Comparison of ENCODE assay signal across 26 mouse cellular contexts in the genomic region with DNA sequence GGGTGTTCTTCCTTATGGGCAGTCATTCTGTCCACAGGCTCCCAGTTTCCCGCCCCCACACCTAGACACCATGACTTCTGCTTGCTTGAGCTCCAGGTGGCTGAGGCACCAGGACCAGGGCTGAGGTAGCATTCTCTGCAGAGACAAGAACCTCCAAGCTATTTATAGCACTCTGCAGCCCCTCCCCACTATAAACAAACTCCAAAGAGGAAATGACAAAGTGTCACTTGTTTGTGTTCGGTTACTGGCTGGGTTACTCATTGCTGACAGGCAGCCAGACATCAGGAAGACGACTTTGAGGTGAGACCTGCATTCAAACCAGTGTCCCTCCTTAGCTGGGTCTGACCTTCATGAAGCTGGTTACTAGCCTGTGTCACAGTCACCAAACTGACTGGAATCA. TPM values are rescaled to one million over a fixed set of nuclear protein-coding genes. Genes with fewer than 3 reads are reported as not detected.
DNase-seq lines count a peak whose midpoint lies in the region; ATAC-seq and TF ChIP-seq lines count a peak whose summit lies in the region.
"Had no signal": no experiment of that assay in that cellular context is flagged by ENCODE, and none has a peak within 500 bp of the region (broad histone marks: within the 10 kb centered on the region; RNA-seq: fewer than 3 reads in every experiment).

No protein-coding gene starts in this region.

- H3K9ac ChIP-seq in lung, embryonic 16.5 days (ENCODE audit: low read length) = no peak overlapping the region
- H3K9ac ChIP-seq: heart, embryonic 15.5 days; hindbrain, embryonic 13.5 days; kidney, embryonic 15.5 days; liver, embryonic 14.5 days had no signal

- no peaks in the 10 kb centered on the region for H3K9me3 ChIP-seq in lung, embryonic 16.5 days (ENCODE audit: control insufficient read depth, low read length)
- H3K9me3 ChIP-seq: heart, embryonic 15.5 days; hindbrain, embryonic 13.5 days; kidney, embryonic 15.5 days had no signal

- no peaks in the 10 kb centered on the region for H3K36me3 ChIP-seq in lung, embryonic 16.5 days (ENCODE audit: control insufficient read depth, insufficient read depth, low read length)
- H3K36me3 ChIP-seq: heart, embryonic 15.5 days had no signal

- peaks cover 6% of the 10 kb centered on the region; the same call in 1 of the 2 replicates for H3K4me1 ChIP-seq in lung, embryonic 16.5 days (replicated peaks; ENCODE audit: control insufficient read depth, insufficient read depth, low read length)
- peaks cover 32% of the 10 kb centered on the region for H3K4me1 ChIP-seq in bone marrow macrophage, adult 2 months (ENCODE audit: control insufficient read depth, insufficient read depth, low read length)

- peak; percentile 37; the same call in 1 of the 2 replicates for ATAC-seq in lung, embryonic 16.5 days (ENCODE audit: low read depth)
- ATAC-seq: activated CD4-positive, CD25-positive, alpha-beta regulatory T cell, adult 4 months; forebrain, embryonic 14.5 days had no signal

- no peaks in the 10 kb centered on the region for H3K27me3 ChIP-seq in lung, embryonic 16.5 days (ENCODE audit: control insufficient read depth, insufficient read depth, low read depth, low read length)
- H3K27me3 ChIP-seq: heart, embryonic 15.5 days; hindbrain, embryonic 13.5 days; kidney, embryonic 15.5 days had no signal

- no peak for TF ChIP-seq CTCF in bone marrow macrophage, adult 2 months (IDR thresholded peaks at IDR 0.05; ENCODE audit: low read depth, low read length)

- H3K4me2 ChIP-seq in lung, embryonic 16.5 days (ENCODE audit: low read depth, low read length) = no peak overlapping the region
- H3K4me2 ChIP-seq: heart, embryonic 15.5 days; hindbrain, embryonic 13.5 days; kidney, embryonic 15.5 days had no signal

- 36% methylated on average over 3 of the region's 3 CpGs for WGBS in lung, embryonic 16.5 days

- no peak for TF ChIP-seq POLR2A in bone marrow macrophage, adult 2 months (IDR thresholded peaks at IDR 0.05; ENCODE audit: borderline replicate concordance, low read depth, low read length)

- H3K4me3 ChIP-seq in lung, embryonic 16.5 days (ENCODE audit: low read length) = no peak overlapping the region
- no peak overlapping the region for H3K4me3 ChIP-seq in bone marrow macrophage, adult 2 months (ENCODE audit: insufficient read depth, low read length)
- H3K4me3 ChIP-seq: heart, embryonic 15.5 days; hindbrain, embryonic 13.5 days; kidney, embryonic 15.5 days; layer of hippocampus, adult 2 months had no signal

- no peak overlapping the region for H3K27ac ChIP-seq in lung, embryonic 16.5 days (ENCODE audit: low read length)
- peak overlapping the region; percentile 19 for H3K27ac ChIP-seq in bone marrow macrophage, adult 2 months (ENCODE audit: insufficient read depth, low read depth, low read length)
- H3K27ac ChIP-seq: heart, embryonic 15.5 days; hindbrain, embryonic 13.5 days; kidney, embryonic 15.5 days; layer of hippocampus, adult 2 months; liver, embryonic 14.5 days had no signal

- DNase-seq in lung, adult 18-20 months = no peak
- peak; percentile 15 for DNase-seq in 416B (ENCODE audit: low read depth)
- DNase-seq in thymus, postnatal 25 days = peak; percentile 30
- DNase-seq in layer of hippocampus, postnatal 36 days = no peak
- no peak for DNase-seq in adrenal gland, adult 8-10 months
- DNase-seq: adrenal gland, adult 2 months; cerebellum, adult 8-10 months; cerebellum, postnatal 25 days; gastrocnemius, postnatal 14 days; kidney, adult 11 months; kidney, postnatal 36 days; liver; midbrain, embryonic 14.5 days had no signal

RNA-seq across cellular contexts. Expression of gene Gabbr2, which starts 23.5 kb away (rescaled TPM):
- 0.09 TPM in 1 of 2 replicates, not detected in the other for polyA plus RNA-seq in lung, embryonic 16.5 days (2015; fragmentation: Nextera tagmentation; extraction: Ambion mirVana)
- polyA plus RNA-seq in bone marrow macrophage, adult 2 months (2012; ENCODE audit: insufficient read depth, insufficient read length, missing spikeins) = 0.74 TPM in 1 of 2 replicates, not detected in the other
- 100 to 1,000 TPM; 205 to 211 TPM for total RNA-seq in layer of hippocampus, postnatal 36 days (2021)
- total RNA-seq in adrenal gland, adult 8-10 months (2022) = under 1 TPM; 0.31 to 0.52 (median 0.39) TPM
- total RNA-seq: CH12.LX; granulocyte monocyte progenitor cell, adult 5-6 weeks; monocyte, adult 5-6 weeks had no signal
- polyA plus RNA-seq: C2C12 had no signal

RNA-seq across cellular contexts. Expression of gene Anks6, which starts 42.1 kb away (rescaled TPM):
- polyA plus RNA-seq in lung, embryonic 16.5 days (2015; fragmentation: Nextera tagmentation; extraction: Ambion mirVana) = 2.4 TPM in 2 replicates
- polyA plus RNA-seq in bone marrow macrophage, adult 2 months (2012; ENCODE audit: insufficient read depth, insufficient read length, missing spikeins) = 1.7 and 2.4 TPM in 2 replicates
- 10 to 100 TPM; 22.3 to 26.1 TPM for total RNA-seq in layer of hippocampus, postnatal 36 days (2021)
- 10 to 100 TPM in 1 of 4 experiments, 1 to 10 TPM in 3; 5.8 to 11.6 (median 8.2) TPM for total RNA-seq in adrenal gland, adult 8-10 months (2022)
- total RNA-seq: CH12.LX; granulocyte monocyte progenitor cell, adult 5-6 weeks had no signal
- polyA plus RNA-seq: activated CD4-positive, CD25-positive, alpha-beta regulatory T cell, adult 4 months had no signal

Comparison
In these comparisons a context has a peak if more than half of its experiments do, and no peak if none do; other contexts are left out.
1. DNase-seq: peak in 416B (single experiment) and thymus, postnatal 25 days (single experiment); none in lung, adult 18-20 months (0 of 2), layer of hippocampus, postnatal 36 days (0 of 2) and adrenal gland, adult 8-10 months (single experiment).
2. RNA of gene Gabbr2, which starts 23.5 kb away (total RNA-seq): 205 to 211 TPM in layer of hippocampus, postnatal 36 days; 0.31 to 0.52 TPM in adrenal gland, adult 8-10 months; every median in the first group is over 100 times any median in the second.